Mouse (Mus musculus): Measurements from ENCODE around the gene Catsper1. TPM values are rescaled to one million over a fixed set of nuclear protein-coding genes. Genes with fewer than 3 reads are reported as not detected.

The Catsper1 gene
- polyA plus RNA-seq, 1 experiment from 2014 or later = not detected

DNA sequence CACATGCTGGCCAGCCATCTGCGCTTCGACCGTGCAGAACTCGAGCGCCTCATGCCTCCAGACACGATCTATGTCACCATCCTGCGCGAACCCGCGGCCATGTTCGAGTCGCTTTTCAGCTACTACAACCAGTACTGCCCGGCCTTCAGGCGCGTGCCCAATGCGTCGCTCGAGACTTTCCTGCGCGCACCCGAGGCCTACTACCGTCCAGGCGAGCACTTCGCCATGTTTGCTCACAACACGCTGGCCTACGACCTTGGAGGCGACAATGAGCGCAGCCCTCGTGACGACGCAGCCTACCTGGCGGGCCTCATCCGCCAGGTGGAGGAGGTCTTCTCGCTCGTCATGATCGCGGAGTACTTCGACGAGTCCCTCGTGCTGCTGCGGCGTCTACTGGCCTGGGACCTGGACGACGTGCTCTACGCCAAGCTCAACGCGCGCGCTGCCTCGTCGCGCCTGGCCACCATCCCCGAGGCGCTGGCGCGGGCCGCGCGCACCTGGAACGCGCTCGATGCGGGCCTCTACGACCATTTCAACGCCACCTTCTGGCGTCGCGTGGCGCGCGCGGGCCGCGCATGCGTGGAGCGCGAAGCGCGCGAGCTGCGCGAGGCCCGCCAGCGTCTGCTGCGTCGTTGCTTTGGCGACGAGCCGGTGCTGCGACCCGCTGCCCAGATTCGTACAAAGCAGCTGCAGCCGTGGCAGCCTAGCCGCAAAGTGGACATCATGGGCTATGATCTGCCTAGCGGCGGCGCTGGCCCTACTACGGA lies 28.4 kb upstream of the Catsper1 start:
- H3K4me2 ChIP-seq (ENCODE audit: low read depth, low read length) = peak overlapping the region; percentile 56
- WGBS = 36% methylated on average over 98 of the region's 98 CpGs
- no peaks in the 10 kb centered on the region for H3K4me1 ChIP-seq (ENCODE audit: control insufficient read depth, insufficient read depth, low read length)
- H3K27me3 ChIP-seq (ENCODE audit: control insufficient read depth, insufficient read depth, low read length) = peaks cover 8% of the 10 kb centered on the region; the same call in 1 of the 2 replicates
- no peak for ATAC-seq (replicated peaks; ENCODE audit: extremely low read depth, insufficient read depth, low FRiP score)
- peaks cover 6% of the 10 kb centered on the region; the same call in 1 of the 2 replicates for H3K36me3 ChIP-seq (ENCODE audit: control insufficient read depth, insufficient read depth)
- no peak overlapping the region for H3K27ac ChIP-seq (ENCODE audit: low read length)
- peak overlapping the region; percentile 35 for H3K4me3 ChIP-seq (ENCODE audit: low read length)
- H3K9ac ChIP-seq (ENCODE audit: low read length) = no peak overlapping the region; the same call in 1 of the 2 replicates
- no peaks in the 10 kb centered on the region; the same call in 1 of the 2 replicates for H3K9me3 ChIP-seq (replicated peaks; ENCODE audit: control insufficient read depth, low read length)

DNA sequence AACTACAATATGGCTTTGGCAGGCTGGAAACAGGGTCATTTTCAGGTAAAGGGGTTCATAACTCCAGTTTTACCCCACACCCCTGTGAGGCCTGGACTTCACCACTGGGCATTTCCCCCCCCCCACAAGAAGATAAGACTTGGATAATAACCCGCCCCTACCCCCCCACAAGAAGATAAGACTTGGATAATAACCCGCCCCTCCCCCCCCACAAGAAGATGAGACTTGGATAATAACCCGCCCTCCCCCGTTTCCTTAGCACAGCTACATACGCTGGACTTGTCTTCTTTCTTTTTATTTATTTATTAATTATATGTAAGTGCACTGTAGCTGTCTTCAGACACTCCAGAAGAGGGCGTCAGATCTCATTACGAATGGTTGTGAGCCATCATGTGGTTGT lies 26.5 kb upstream of the Catsper1 start:
- Histone ChIP-seq H3K4me3 (ENCODE audit: low read length) (no peak overlapping the region), H3K27me3 (ENCODE audit: control insufficient read depth, insufficient read depth, low read length) (peaks cover 8% of the 10 kb centered on the region; the same call in 1 of the 2 replicates), H3K9ac (ENCODE audit: low read length) (no peak overlapping the region), H3K4me2 (ENCODE audit: low read depth, low read length) (no peak overlapping the region), H3K4me1 (ENCODE audit: control insufficient read depth, insufficient read depth, low read length) (no peaks in the 10 kb centered on the region), H3K9me3 (replicated peaks; ENCODE audit: control insufficient read depth, low read length) (no peaks in the 10 kb centered on the region; the same call in 1 of the 2 replicates), H3K36me3 (ENCODE audit: control insufficient read depth, insufficient read depth) (peaks cover 4% of the 10 kb centered on the region; the same call in 1 of the 2 replicates), H3K27ac (ENCODE audit: low read length) (no peak overlapping the region)
- ATAC-seq (replicated peaks; ENCODE audit: extremely low read depth, insufficient read depth, low FRiP score) = no peak
- 80% methylated on average over 7 of the region's 7 CpGs for WGBS

DNA sequence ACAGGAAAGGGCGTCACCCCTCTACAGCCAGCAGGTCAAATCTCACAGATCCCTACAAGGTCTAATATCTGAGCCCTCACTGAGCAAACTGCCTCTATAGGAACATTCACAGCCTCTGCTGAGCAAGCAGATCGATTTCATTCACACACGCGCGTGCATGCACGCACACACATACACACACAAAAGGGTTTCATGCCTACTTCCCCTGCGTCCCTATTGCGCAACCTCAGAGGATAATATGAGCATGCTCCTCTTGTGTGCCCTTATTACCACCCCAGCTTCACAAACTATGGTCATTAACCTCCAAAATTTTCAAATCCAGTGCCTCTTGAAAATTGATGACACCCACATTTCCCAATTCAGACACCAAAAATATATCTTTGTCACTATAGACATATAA lies 22.4 kb upstream of the Catsper1 start:
- H3K36me3 ChIP-seq (ENCODE audit: control insufficient read depth, insufficient read depth) = no peaks in the 10 kb centered on the region
- no peaks in the 10 kb centered on the region for H3K27me3 ChIP-seq (ENCODE audit: control insufficient read depth, insufficient read depth, low read length)
- 85% methylated on average over 8 of the region's 8 CpGs for WGBS
- no peaks in the 10 kb centered on the region for H3K4me1 ChIP-seq (ENCODE audit: control insufficient read depth, insufficient read depth, low read length)
- H3K9me3 ChIP-seq (replicated peaks; ENCODE audit: control insufficient read depth, low read length) = no peaks in the 10 kb centered on the region; the same call in 1 of the 2 replicates
- H3K4me2 ChIP-seq (ENCODE audit: low read depth, low read length) = no peak overlapping the region
- no peak overlapping the region for H3K4me3 ChIP-seq (ENCODE audit: low read length)
- ATAC-seq (replicated peaks; ENCODE audit: extremely low read depth, insufficient read depth, low FRiP score) = no peak
- H3K9ac ChIP-seq (ENCODE audit: low read length) = no peak overlapping the region
- H3K27ac ChIP-seq (ENCODE audit: low read length) = no peak overlapping the region

DNA sequence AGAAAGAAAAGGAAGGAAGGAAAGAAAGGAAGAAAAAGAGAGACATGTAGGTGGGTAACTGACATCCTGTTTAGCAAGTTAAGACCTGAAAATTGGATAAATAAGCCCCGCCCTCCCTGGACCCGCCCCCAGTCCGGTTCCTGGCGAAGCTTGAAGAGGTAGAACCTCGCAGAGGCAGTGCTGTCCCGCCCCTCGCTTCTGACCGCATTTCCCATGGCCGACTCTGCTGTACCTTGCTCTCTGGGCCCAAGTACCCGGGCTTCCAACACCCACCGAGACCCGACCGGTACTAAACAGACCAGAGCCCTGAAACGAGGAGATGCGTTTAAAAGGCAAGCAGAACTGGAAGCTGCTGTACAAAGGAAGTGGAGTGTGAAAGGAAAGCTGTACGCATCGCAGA lies 11.7 kb upstream of the Catsper1 start:
- Histone ChIP-seq H3K9me3 (replicated peaks; ENCODE audit: control insufficient read depth, low read length) (no peaks in the 10 kb centered on the region), H3K4me1 (ENCODE audit: control insufficient read depth, insufficient read depth, low read length) (no peaks in the 10 kb centered on the region), H3K27ac (ENCODE audit: low read length) (no peak overlapping the region), H3K36me3 (ENCODE audit: control insufficient read depth, insufficient read depth) (no peaks in the 10 kb centered on the region), H3K4me2 (ENCODE audit: low read depth, low read length) (0 out of 2 replicates have a peak overlapping the region, but pooled peaks have one; percentile 19), H3K4me3 (ENCODE audit: low read length) (no peak overlapping the region), H3K27me3 (ENCODE audit: control insufficient read depth, insufficient read depth, low read length) (no peaks in the 10 kb centered on the region), H3K9ac (ENCODE audit: low read length) (no peak overlapping the region)
- no peak for ATAC-seq (replicated peaks; ENCODE audit: extremely low read depth, insufficient read depth, low FRiP score)
- 44% methylated on average over 17 of the region's 17 CpGs for WGBS

DNA sequence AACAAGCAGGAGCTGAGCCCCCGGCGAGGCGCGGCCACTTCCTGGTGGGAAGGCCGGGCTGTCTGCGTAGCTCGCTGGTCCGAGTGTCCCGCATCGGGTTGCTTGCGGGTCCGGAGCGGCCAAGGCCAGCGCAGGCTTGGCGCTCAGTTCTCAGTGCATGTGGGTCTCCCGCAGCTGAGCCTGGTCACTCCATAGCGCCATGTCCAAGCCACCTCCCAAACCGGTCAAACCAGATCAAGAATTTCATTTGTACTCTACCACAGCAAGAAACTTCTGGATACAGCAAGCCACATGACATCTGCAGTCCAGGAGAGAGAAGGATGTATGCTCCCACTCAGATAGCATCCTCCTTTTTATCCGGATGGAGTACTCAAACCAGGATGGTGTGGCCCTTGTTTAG lies 7.6 kb upstream of the Catsper1 start:
- Histone ChIP-seq H3K4me3 (ENCODE audit: low read length) (no peak overlapping the region), H3K36me3 (ENCODE audit: control insufficient read depth, insufficient read depth) (no peaks in the 10 kb centered on the region), H3K4me2 (ENCODE audit: low read depth, low read length) (no peak overlapping the region), H3K4me1 (ENCODE audit: control insufficient read depth, insufficient read depth, low read length) (no peaks in the 10 kb centered on the region), H3K27ac (ENCODE audit: low read length) (no peak overlapping the region), H3K9ac (ENCODE audit: low read length) (no peak overlapping the region), H3K27me3 (ENCODE audit: control insufficient read depth, insufficient read depth, low read length) (no peaks in the 10 kb centered on the region), H3K9me3 (replicated peaks; ENCODE audit: control insufficient read depth, low read length) (no peaks in the 10 kb centered on the region)
- no peak for ATAC-seq (replicated peaks; ENCODE audit: extremely low read depth, insufficient read depth, low FRiP score)
- 74% methylated on average over 19 of the region's 19 CpGs for WGBS

DNA sequence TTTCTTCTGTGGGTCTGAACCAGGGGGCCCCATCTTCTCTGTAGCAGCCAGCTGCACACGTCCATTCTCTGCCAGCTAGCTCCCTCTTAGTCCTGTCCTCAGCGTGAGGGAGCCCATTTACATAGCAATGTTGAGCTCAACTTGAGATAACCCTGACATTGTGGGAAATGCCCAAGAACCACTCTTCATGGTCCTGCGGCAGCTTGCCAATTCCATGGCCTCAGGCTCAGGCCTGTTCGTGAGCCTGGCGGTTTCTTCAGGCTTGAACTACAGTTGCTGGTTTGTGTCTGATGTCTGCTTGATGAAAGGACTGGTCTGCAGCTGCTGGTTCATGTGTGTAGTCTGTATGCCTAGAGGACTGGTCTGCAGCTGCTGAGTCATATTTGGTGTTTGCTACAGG lies 800 bp upstream of the Catsper1 start:
- H3K4me3 ChIP-seq (ENCODE audit: low read length) = no peak overlapping the region
- no peaks in the 10 kb centered on the region for H3K36me3 ChIP-seq (ENCODE audit: control insufficient read depth, insufficient read depth)
- no peak overlapping the region for H3K4me2 ChIP-seq (ENCODE audit: low read depth, low read length)
- H3K27me3 ChIP-seq (ENCODE audit: control insufficient read depth, insufficient read depth, low read length) = no peaks in the 10 kb centered on the region
- ATAC-seq (replicated peaks; ENCODE audit: extremely low read depth, insufficient read depth, low FRiP score) = no peak
- 34% methylated on average over 5 of the region's 5 CpGs for WGBS
- no peak overlapping the region for H3K9ac ChIP-seq (ENCODE audit: low read length)
- H3K9me3 ChIP-seq (replicated peaks; ENCODE audit: control insufficient read depth, low read length) = no peaks in the 10 kb centered on the region
- peaks cover 6% of the 10 kb centered on the region for H3K4me1 ChIP-seq (ENCODE audit: control insufficient read depth, insufficient read depth, low read length)
- H3K27ac ChIP-seq (ENCODE audit: low read length) = peak overlapping the region; percentile 39

DNA sequence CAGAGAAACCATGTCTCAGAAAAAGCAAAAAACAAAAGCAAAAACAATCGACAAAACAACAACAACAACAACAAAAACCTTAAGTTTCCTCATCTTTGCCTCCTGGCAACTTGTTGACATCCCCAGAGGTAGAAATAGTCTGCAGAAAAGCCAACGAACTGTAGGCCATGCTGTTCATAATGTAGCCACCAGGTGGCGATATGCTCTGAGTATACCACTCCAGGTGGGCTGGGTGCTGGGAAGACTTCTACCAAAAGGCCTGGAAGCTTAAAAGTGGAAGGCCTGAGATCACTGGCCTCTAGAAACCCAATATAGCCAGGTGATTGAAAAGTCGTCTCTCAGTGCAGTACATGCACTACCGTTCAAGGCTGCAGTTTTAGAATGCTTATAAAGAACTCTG lies 2.4 kb downstream of the Catsper1 start:
- peaks cover 6% of the 10 kb centered on the region for H3K4me1 ChIP-seq (ENCODE audit: control insufficient read depth, insufficient read depth, low read length)
- WGBS = 17% methylated on average over 5 of the region's 5 CpGs
- no peak for ATAC-seq (replicated peaks; ENCODE audit: extremely low read depth, insufficient read depth, low FRiP score)
- H3K9ac ChIP-seq (ENCODE audit: low read length) = no peak overlapping the region
- H3K27me3 ChIP-seq (ENCODE audit: control insufficient read depth, insufficient read depth, low read length) = no peaks in the 10 kb centered on the region
- H3K9me3 ChIP-seq (replicated peaks; ENCODE audit: control insufficient read depth, low read length) = no peaks in the 10 kb centered on the region
- no peak overlapping the region for H3K4me2 ChIP-seq (ENCODE audit: low read depth, low read length)
- H3K4me3 ChIP-seq (ENCODE audit: low read length) = no peak overlapping the region
- H3K36me3 ChIP-seq (ENCODE audit: control insufficient read depth, insufficient read depth) = no peaks in the 10 kb centered on the region
- H3K27ac ChIP-seq (ENCODE audit: low read length) = no peak overlapping the region

DNA sequence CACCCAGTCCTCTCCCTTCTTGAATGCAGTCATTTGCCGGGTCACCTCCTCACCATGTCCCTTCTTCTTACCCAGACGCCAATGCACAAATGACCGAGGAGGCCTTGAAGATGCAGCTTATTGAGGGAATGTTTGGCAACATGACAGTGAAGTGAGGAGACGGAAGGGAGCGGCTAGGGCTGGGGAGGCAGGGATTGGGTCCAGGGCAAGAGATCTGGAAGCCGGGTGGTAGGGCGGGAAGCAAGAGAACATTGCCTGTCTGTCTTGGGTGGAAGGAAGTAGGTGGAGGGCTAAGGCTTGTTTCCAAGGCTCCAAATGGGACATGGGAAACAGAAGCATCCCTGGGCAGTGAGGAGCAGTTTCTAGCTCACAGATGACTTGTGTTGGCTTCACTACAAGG lies 5.8 kb downstream of the Catsper1 start:
- Histone ChIP-seq H3K9ac (ENCODE audit: low read length) (no peak overlapping the region), H3K4me1 (ENCODE audit: control insufficient read depth, insufficient read depth, low read length) (0 out of 2 replicates have a peak, but pooled peaks cover 5% of the 10 kb centered on the region), H3K4me3 (ENCODE audit: low read length) (no peak overlapping the region), H3K27ac (ENCODE audit: low read length) (no peak overlapping the region), H3K27me3 (ENCODE audit: control insufficient read depth, insufficient read depth, low read length) (no peaks in the 10 kb centered on the region), H3K36me3 (ENCODE audit: control insufficient read depth, insufficient read depth) (no peaks in the 10 kb centered on the region), H3K4me2 (ENCODE audit: low read depth, low read length) (no peak overlapping the region), H3K9me3 (replicated peaks; ENCODE audit: control insufficient read depth, low read length) (no peaks in the 10 kb centered on the region)
- ATAC-seq (replicated peaks; ENCODE audit: extremely low read depth, insufficient read depth, low FRiP score) = no peak
- WGBS = 83% methylated on average over 7 of the region's 7 CpGs

DNA sequence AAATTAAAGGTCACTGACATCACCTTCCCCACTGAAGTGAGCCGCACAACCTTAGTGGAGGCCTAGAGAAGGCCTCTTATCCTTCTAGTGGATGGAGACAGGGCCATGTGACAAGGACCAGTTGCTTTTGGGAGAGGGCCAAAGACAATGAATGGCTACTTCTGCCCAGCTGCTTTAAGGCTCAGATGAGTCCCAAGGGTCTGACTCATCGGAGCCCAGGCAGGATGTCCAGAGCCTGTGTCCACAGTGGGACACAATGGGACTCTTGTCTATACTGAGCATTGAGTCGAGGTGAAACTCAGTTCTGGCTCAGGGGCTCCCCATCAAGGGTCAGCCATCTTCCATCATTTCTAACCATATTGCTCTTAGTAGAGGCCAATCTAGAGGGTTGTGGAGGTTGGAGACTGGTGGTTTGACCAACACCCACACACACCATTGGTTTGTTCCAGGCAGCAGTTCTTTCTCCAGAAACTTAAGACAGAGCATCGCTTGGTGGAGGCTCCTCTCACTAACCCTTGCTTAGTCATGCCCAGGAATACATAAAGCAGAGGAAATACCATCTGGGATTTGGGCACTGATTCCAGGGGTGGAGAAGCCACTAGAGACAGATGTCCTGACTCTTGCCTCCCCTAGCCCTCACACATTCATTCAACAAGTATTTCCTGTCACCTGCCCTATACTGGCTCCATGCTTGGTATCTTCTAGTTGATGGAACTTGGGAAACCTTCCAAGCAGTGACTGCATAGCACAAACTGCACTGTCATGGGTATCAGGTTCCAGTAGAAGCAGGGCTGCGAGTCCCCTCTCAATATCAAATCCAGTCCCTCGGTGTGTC lies 10.0 kb downstream of the Catsper1 start:
- H3K9me3 ChIP-seq (replicated peaks; ENCODE audit: control insufficient read depth, low read length) = no peaks in the 10 kb centered on the region

More for the DNA sequence above, 10.0 kb downstream of the Catsper1 start:
- peak overlapping the region; percentile 32 for H3K27ac ChIP-seq (ENCODE audit: low read length)
- no peak overlapping the region for H3K4me2 ChIP-seq (ENCODE audit: low read depth, low read length)
- 55% methylated on average over 6 of the region's 6 CpGs for WGBS
- H3K36me3 ChIP-seq (ENCODE audit: control insufficient read depth, insufficient read depth) = no peaks in the 10 kb centered on the region
- H3K9ac ChIP-seq (ENCODE audit: low read length) = no peak overlapping the region
- peak; percentile 71 for ATAC-seq (replicated peaks; ENCODE audit: extremely low read depth, insufficient read depth, low FRiP score)
- H3K27me3 ChIP-seq (ENCODE audit: control insufficient read depth, insufficient read depth, low read length) = no peaks in the 10 kb centered on the region
- H3K4me3 ChIP-seq (ENCODE audit: low read length) = no peak overlapping the region
- peaks cover 10% of the 10 kb centered on the region for H3K4me1 ChIP-seq (ENCODE audit: control insufficient read depth, insufficient read depth, low read length)

Measured in heart, embryonic 16.5 days (tissue).